Mouse (Mus musculus) small intestine, adult 10 weeks (tissue): ENCODE data around the gene Eri3. TPM values are rescaled to one million over a fixed set of nuclear protein-coding genes. Genes with fewer than 3 reads are reported as not detected.

Experiments used
- polyA plus RNA-seq: library from polyadenylated mRNA; stranded (reverse); fragments of 350-450 nt; fragmentation: Illumina TruSeq; extraction: RNeasy Lipid Tissue Mini Kit (QIAGEN cat#74804); gene quantifications from one replicate; pipeline ENCODE4 v1.2.3, GENCODE M21; 2014; ENCODE audit warnings: low replicate concordance

Eri3 gene
- 7.1 TPM for polyA plus RNA-seq

GRCm38 (mm10) chr4:117550140-117550851 is at the start of gene Eri3:
Eri3 (plus strand) TSS chr4:117550365.

DNA sequence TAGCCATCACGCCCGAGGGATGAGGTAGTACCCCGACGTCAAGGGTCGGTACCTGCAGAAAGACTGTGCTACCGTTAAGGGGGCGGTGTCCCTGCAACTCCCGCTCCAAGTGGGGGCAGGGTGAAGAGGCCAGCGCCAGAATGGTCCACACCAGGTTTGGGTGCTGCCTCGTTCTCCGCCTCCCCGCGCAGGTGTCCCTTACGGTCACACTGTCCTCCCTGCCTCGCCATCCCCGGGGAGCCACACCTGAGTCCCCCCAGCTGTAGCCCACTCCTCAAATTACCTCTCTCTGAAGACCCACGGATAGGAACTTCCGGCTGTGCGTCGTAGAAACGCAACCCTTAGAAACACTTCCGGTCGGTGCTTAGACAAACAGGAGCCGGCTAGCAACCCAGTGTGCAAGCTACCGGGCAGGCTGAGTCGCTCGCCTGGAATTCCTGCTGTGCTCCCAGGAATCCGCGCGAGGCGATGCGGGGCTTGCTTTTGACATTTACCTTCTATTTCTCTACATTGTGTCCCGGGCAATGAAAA is 131.8 kb downstream of the Eri3 start, which contains the start of gene Dmap1:
TSS of gene Dmap1 (minus strand) at position 343 of the 531 bp plus-strand sequence.

Other genes with a start within 250 kb of the Eri3 start
- gene Rnf220, start 53.3 kb upstream of the Eri3 start, polyA plus RNA-seq = 4.8 TPM
- 0.48 TPM for gene Dmap1, start 131.9 kb downstream of the Eri3 start, polyA plus RNA-seq
- gene Gm12845, start 174.0 kb downstream of the Eri3 start, polyA plus RNA-seq = not detected
- gene Klf17, start 215.3 kb downstream of the Eri3 start, polyA plus RNA-seq = not detected